Comparison of ENCODE assay signal across 26 mouse cellular contexts in the genomic region with DNA sequence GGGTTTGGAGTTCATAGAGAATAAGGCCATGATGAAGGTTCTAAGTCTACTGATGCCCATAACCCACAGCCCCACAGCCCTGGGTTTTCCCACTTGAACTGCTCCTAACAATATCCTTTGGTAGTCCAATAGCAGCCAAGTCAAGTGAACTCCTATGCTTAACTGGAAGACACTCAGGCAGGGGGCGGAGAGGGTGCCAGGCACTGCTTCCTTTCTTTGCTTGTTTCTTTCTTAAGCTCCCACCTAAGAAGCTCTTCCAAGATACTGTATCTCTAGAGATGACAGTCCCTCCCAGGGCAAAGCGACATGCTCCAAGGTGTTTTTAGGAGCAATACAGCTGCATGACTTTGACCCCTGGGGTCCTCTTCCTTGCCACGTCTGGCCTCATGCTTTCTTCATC. TPM values are rescaled to one million over a fixed set of nuclear protein-coding genes. Genes with fewer than 3 reads are reported as not detected.
"Had no signal": no experiment of that assay in that cellular context is flagged by ENCODE, and none has a peak within 500 bp of the region (broad histone marks: within the 10 kb centered on the region; RNA-seq: fewer than 3 reads in every experiment).

No protein-coding gene starts in this region.

- H3K4me3 ChIP-seq: heart, adult 2 months; heart, embryonic 13.5 days; heart, embryonic 15.5 days; hindbrain, embryonic 13.5 days; hindbrain, embryonic 15.5 days; kidney, embryonic 15.5 days; limb, embryonic 10.5 days; limb, embryonic 12.5 days; liver, embryonic 13.5 days had no signal

- H3K9me3 ChIP-seq: heart, embryonic 13.5 days; heart, embryonic 15.5 days; hindbrain, embryonic 13.5 days; hindbrain, embryonic 15.5 days; kidney, embryonic 15.5 days; limb, embryonic 10.5 days; limb, embryonic 12.5 days; liver, embryonic 13.5 days had no signal

- H3K36me3 ChIP-seq: heart, embryonic 13.5 days; heart, embryonic 15.5 days; hindbrain, embryonic 13.5 days; hindbrain, embryonic 15.5 days; kidney, embryonic 15.5 days; limb, embryonic 10.5 days; limb, embryonic 12.5 days; liver, embryonic 13.5 days had no signal

- H3K4me1 ChIP-seq: heart, embryonic 13.5 days; heart, embryonic 15.5 days; hindbrain, embryonic 15.5 days; kidney, embryonic 15.5 days; limb, embryonic 10.5 days; limb, embryonic 12.5 days had no signal

- H3K27me3 ChIP-seq: heart, embryonic 15.5 days; hindbrain, embryonic 13.5 days; hindbrain, embryonic 15.5 days; kidney, embryonic 15.5 days; limb, embryonic 12.5 days had no signal

- H3K27ac ChIP-seq: heart, adult 2 months; heart, embryonic 13.5 days; heart, embryonic 15.5 days; hindbrain, embryonic 13.5 days; hindbrain, embryonic 15.5 days; hindbrain, postnatal 0 days; kidney, embryonic 15.5 days; kidney, postnatal 0 days; limb, embryonic 10.5 days; limb, embryonic 12.5 days; liver, embryonic 13.5 days had no signal

- ATAC-seq: hindbrain, postnatal 0 days; intestine, embryonic 16.5 days had no signal

- DNase-seq: gastrocnemius, postnatal 14 days; gastrocnemius, postnatal 36 days; heart, adult 2 months; heart, postnatal 14 days; heart, postnatal 36 days; kidney, adult 11 months; kidney, adult 2 months; kidney, adult 9 months; kidney, postnatal 14 days; kidney, postnatal 36 days; layer of hippocampus, adult 9-11 months; layer of hippocampus, postnatal 36 days; liver; liver, embryonic 13.5 days had no signal

RNA-seq across cellular contexts. Expression of a gene that starts 36.7 kb away (rescaled TPM):
- polyA plus RNA-seq: heart, embryonic 13.5 days; heart, postnatal 0 days; hindbrain, embryonic 15.5 days; hindbrain, postnatal 0 days; kidney, embryonic 15.5 days; kidney, postnatal 0 days; limb, embryonic 10.5 days; limb, embryonic 12.5 days; liver, embryonic 11.5 days had no signal
